Mouse (Mus musculus) hindbrain, postnatal 0 days (tissue): ENCODE data around the gene Gm21988. TPM values are rescaled to one million over a fixed set of nuclear protein-coding genes. Genes with fewer than 3 reads are reported as not detected.

ENCODE experiments used
- ATAC-seq: fragments of 200-750 bp; cut with Nextera tagmentation; 2 replicates; pipeline ENCODE4 v1.8.0; 2017; ENCODE audit warnings: mild to moderate bottlenecking, moderate TSS enrichment, moderate library complexity
- DNase-seq: peaks from one replicate; pipeline ENCODE4 v3.0.0-alpha.2; 2015; ENCODE audit warnings: low spot score
- H3K27ac ChIP-seq: fragments of 300-500 bp; sonication (generic); 2 replicates; pipeline ENCODE4 v1.5.1; 2014; ENCODE audit warnings: mild to moderate bottlenecking
- H3K27me3 ChIP-seq: fragments of 300-500 bp; sonication (generic); 2 replicates; pipeline ENCODE4 v1.6.1; 2014; ENCODE audit warnings: low read length, mixed read lengths; ENCODE audit not compliant: insufficient read depth
- H3K36me3 ChIP-seq: fragments of 300-500 bp; sonication (generic); 2 replicates; pipeline ENCODE4 v1.6.1; 2014; ENCODE audit warnings: low read length, mixed read lengths; ENCODE audit not compliant: insufficient read depth
- H3K4me1 ChIP-seq: fragments of 300-500 bp; sonication (generic); 2 replicates; pipeline ENCODE4 v1.6.1; 2014; ENCODE audit warnings: antibody characterized with exemption, low read length, mixed read lengths; ENCODE audit not compliant: insufficient read depth
- H3K4me2 ChIP-seq: fragments of 300-500 bp; sonication (generic); 2 replicates; pipeline ENCODE4 v1.6.1; 2014; ENCODE audit warnings: low read depth, mild to moderate bottlenecking, low read length, moderate library complexity, mixed read lengths
- H3K4me3 ChIP-seq: fragments of 300-500 bp; sonication (generic); 2 replicates; pipeline ENCODE4 v1.5.1; 2014; ENCODE audit warnings: low read length
- H3K9ac ChIP-seq: fragments of 300-500 bp; sonication (generic); replicated peaks from 2 replicates; pipeline ENCODE4 v1.6.1; 2014; ENCODE audit warnings: mild to moderate bottlenecking, low read length, moderate library complexity, mixed read lengths
- H3K9me3 ChIP-seq: fragments of 300-500 bp; sonication (generic); 2 replicates; pipeline ENCODE4 v1.6.1; 2016; ENCODE audit warnings: low read length, mixed read lengths
- CTCF ChIP-seq: IDR thresholded peaks from 2 replicates; pipeline ENCODE4 v1.5.1; 2016; ENCODE audit warnings: antibody characterized with exemption, control low read depth, low read depth
- WGBS: fragments of 180-500 bp; shearing (Covaris S2); extraction: QIAGEN DNeasy Blood & Tissue Kit; methylation state at CpG from one replicate; pipeline ENCODE4 v1.1.7; 2014; 5-methylcytosine and 5-hydroxymethylcytosine counted together
- polyA plus RNA-seq: library from polyadenylated mRNA; unstranded; fragments of >200 nt; fragmentation: Nextera tagmentation; extraction: Ambion mirVana; gene quantifications from 2 replicates; pipeline ENCODE4 v1.2.1, GENCODE M21; 2015
- total RNA-seq: library from RNA; depleted of rRNA; stranded (reverse); fragments of >200 nt; gene quantifications from 2 replicates; pipeline ENCODE4 v1.2.3, GENCODE M21; 2014

The Gm21988 gene
- total and polyA plus RNA-seq, 2 experiments from 2014 or later, result 2.8 to 14.2 TPM

- peaks cover 14% of the 10 kb centered on the region; the same call in 1 of the 2 replicates for H3K36me3 ChIP-seq
- no peaks in the 10 kb centered on the region for H3K9me3 ChIP-seq
- TF ChIP-seq CTCF, result no peak
- DNase-seq, result peak; percentile 68
- 5% methylated on average over 10 of the region's 10 CpGs for WGBS
- H3K9ac ChIP-seq, result peak overlapping the region; percentile 61
- peak overlapping the region; percentile 42 for H3K4me3 ChIP-seq
- 0 out of 2 replicates have a peak, but pooled peaks have one; percentile 4 for ATAC-seq
- H3K4me2 ChIP-seq, result peak overlapping the region; percentile 61
- 0 out of 2 replicates have a peak, but pooled peaks cover 6% of the 10 kb centered on the region for H3K27me3 ChIP-seq
- no peak overlapping the region for H3K27ac ChIP-seq
- H3K4me1 ChIP-seq, result peaks cover 10% of the 10 kb centered on the region
Measured at GRCm38 (mm10) chr11:70232546-70232945, 7.1 kb downstream of the Gm21988 start.

DNA sequence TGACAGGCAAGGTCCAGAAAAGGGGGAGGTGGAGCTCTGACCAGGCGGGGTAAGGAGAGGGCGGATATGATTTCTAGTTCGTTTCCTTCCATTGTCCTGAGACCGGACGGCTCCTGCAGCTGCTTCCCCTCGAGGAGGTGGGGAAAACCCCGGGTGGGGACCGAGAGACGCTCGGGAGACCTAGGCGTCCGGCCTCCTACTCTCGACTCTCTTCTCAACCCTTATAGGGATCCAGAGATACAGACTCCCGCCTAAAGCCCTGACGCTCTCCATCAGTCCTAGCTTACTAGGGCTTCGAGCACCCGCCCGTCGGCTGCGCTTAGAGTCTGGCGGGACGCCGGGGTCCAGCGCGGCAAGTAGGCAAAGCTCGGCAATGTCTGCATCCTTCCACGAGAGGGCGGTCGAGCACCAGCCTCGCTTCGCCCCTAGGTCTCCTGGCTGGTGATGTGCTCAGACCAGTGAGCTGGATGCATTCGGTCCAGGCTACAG is 9.3 kb downstream of the Gm21988 start:
- peak; percentile 89 for DNase-seq
- 1% methylated on average over 32 of the region's 32 CpGs for WGBS
- Histone ChIP-seq H3K36me3 (0 out of 2 replicates have a peak, but pooled peaks cover 8% of the 10 kb centered on the region), H3K4me2 (peak overlapping the region; percentile 55; the same call in 1 of the 2 replicates), H3K4me1 (peaks cover 12% of the 10 kb centered on the region), H3K9ac (no peak overlapping the region), H3K9me3 (no peaks in the 10 kb centered on the region), H3K27me3 (0 out of 2 replicates have a peak, but pooled peaks cover 6% of the 10 kb centered on the region), H3K27ac (no peak overlapping the region), H3K4me3 (0 out of 2 replicates have a peak overlapping the region, but pooled peaks have one; percentile 7)
- TF ChIP-seq CTCF, result peak; percentile 98
- ATAC-seq, result peak; percentile 47; the same call in 1 of the 2 replicates

DNA sequence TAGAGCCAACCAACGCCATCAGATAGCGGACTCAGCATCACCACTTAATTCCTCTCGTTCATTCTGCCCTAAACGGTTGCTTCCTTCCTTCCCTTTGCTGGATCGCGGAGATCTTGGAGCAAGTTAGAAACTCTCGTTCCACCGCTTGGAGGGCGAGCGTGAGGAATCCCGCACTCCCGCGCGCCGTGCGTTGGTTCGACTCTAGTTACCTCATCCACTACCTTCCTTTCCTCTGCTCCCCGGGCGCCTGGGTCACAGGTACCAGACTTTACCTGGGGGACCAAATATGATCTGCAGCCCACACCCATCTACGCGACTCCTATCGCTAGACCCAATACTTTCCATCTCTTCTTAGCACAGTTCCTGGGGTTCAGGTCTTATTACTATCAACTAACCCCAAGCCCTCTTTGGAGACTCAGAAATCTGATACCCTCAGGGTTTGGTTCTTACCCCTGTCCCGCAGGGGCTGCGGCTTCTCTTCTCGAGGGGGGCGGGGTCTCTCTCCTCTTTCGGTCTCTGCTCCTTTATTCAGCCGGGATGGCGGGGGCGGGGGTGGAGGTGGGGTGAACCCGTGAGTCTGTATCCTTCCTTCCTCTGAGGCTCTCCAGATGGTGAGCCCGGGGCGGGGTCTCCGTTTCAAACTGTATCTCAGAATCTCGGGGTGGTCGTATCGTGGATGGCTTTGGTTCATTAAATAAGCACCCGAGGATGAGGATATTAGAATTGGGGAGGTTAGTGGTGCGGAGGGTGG is 10.2 kb downstream of the Gm21988 start, which contains the start of gene Bcl6b:
Bcl6b (minus strand) TSS at position 539 of the 751 bp plus-strand sequence.
- no peak for TF ChIP-seq CTCF
- Histone ChIP-seq H3K36me3 (0 out of 2 replicates have a peak, but pooled peaks cover under 1% of the 10 kb centered on the region), H3K4me2 (peak within 1 kb of the TSS; percentile 55), H3K9ac (peak within 1 kb of the TSS; percentile 24; the same call in 1 of the 2 replicates), H3K9me3 (no peaks in the 10 kb centered on the region), H3K27me3 (0 out of 2 replicates have a peak, but pooled peaks cover 6% of the 10 kb centered on the region), H3K4me1 (peaks cover 12% of the 10 kb centered on the region), H3K4me3 (peak within 1 kb of the TSS; percentile 30), H3K27ac (peak within 1 kb of the TSS; percentile 51; the same call in 1 of the 2 replicates)
- 1% methylated on average over 39 of the region's 39 CpGs for WGBS
- ATAC-seq (no peak), DNase-seq (peak; percentile 2)

DNA sequence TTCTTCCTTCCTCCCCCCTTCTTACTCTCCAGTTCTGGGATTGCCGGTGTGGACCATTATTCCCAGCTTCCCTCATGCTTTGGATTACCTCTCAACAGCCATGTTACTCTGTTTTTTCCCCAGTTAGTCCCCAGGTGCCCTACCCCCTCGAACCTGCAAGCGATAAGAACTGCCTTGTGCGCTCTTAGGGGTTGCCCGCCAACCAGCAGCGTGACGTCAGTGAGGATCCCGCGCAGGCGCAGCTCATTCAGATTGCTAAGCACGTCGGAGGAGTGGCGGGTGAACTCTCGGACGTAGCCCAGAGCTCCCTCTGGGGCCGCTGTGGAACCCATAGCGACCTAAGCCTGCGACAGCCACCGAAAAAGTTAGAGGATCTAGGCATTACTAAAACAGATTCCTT is 10.8 kb downstream of the Gm21988 start:
- peak overlapping the region; percentile 51; the same call in 1 of the 2 replicates for H3K27ac ChIP-seq
- DNase-seq (peak; percentile 87), ATAC-seq (peak; percentile 51; the same call in 1 of the 2 replicates)
- peak overlapping the region; percentile 24; the same call in 1 of the 2 replicates for H3K9ac ChIP-seq
- TF ChIP-seq CTCF, result peak; percentile 14
- peaks cover 12% of the 10 kb centered on the region for H3K4me1 ChIP-seq
- no peaks in the 10 kb centered on the region for H3K9me3 ChIP-seq
- 0 out of 2 replicates have a peak, but pooled peaks cover 6% of the 10 kb centered on the region for H3K27me3 ChIP-seq
- H3K4me2 ChIP-seq, result peak overlapping the region; percentile 55
- under 1% methylated on average over 19 of the region's 19 CpGs for WGBS
- peak overlapping the region; percentile 30 for H3K4me3 ChIP-seq
- no peaks in the 10 kb centered on the region for H3K36me3 ChIP-seq

DNA sequence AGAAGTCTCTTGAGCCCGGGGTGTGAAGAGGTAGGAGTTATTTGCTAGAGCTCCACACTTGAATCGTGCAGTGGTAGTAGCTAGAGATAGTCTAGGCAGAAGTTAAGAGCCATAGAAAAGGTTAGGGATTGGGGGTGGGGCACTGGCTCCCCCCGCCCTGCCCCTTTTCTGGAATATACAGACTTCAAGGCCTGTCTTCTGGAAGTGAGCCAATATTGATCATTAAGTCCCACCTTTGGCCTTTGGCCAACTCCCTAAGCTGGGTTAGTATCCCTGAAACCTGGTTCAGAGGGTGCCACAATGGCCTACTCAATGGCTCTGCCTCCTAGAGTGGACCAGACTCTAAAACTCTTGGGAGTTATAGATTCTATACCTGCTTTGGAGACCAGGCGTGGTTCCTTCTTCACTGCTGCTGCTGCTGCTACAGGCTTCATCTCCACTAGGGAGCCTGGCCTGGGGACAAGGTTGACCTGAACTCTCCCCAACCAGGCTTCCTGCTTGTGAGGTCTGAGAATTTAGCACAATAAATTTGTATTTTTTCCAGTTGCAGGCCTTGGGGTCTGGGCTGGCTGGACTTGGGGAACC is 11.9 kb downstream of the Gm21988 start:
- Histone ChIP-seq H3K4me2 (no peak overlapping the region), H3K27me3 (0 out of 2 replicates have a peak, but pooled peaks cover 6% of the 10 kb centered on the region), H3K4me1 (peaks cover 12% of the 10 kb centered on the region)

GRCm38 (mm10) chr11:70227126-70227525 is 12.5 kb downstream of the Gm21988 start:
- H3K27ac ChIP-seq, result no peak overlapping the region
- 0 out of 2 replicates have a peak overlapping the region, but pooled peaks have one; percentile 39 for H3K9ac ChIP-seq
- peak overlapping the region; percentile 29 for H3K4me3 ChIP-seq
- no peaks in the 10 kb centered on the region for H3K36me3 ChIP-seq
- peaks cover 16% of the 10 kb centered on the region for H3K4me1 ChIP-seq
- WGBS, result 32% methylated on average over 5 of the region's 5 CpGs
- peak; percentile 40 for DNase-seq
- no peak for ATAC-seq
- 0 out of 2 replicates have a peak, but pooled peaks cover 6% of the 10 kb centered on the region for H3K27me3 ChIP-seq
- no peak for TF ChIP-seq CTCF
- no peaks in the 10 kb centered on the region for H3K9me3 ChIP-seq
- H3K4me2 ChIP-seq, result peak overlapping the region; percentile 57

More for the DNA sequence above, 11.9 kb downstream of the Gm21988 start:
- ATAC-seq (no peak), DNase-seq (no peak)
- H3K9ac ChIP-seq, result no peak overlapping the region
- H3K27ac ChIP-seq, result no peak overlapping the region
- no peaks in the 10 kb centered on the region for H3K9me3 ChIP-seq
- no peaks in the 10 kb centered on the region for H3K36me3 ChIP-seq
- TF ChIP-seq CTCF, result no peak
- H3K4me3 ChIP-seq, result no peak overlapping the region
- whole genome bisulfite sequencing, result 87% methylated on average over 4 of the region's 4 CpGs
